Mouse (Mus musculus) intestine, embryonic 16.5 days (tissue): ENCODE data around the gene Ehd1. TPM values are rescaled to one million over a fixed set of nuclear protein-coding genes. Genes with fewer than 3 reads are reported as not detected.

Experiments
- ATAC-seq: fragments of 200-750 bp; cut with Nextera tagmentation; 2 replicates; pipeline ENCODE4 v1.8.0; 2017; ENCODE audit warnings: moderate TSS enrichment, moderate library complexity
- H3K27ac ChIP-seq: fragments of 300-500 bp; sonication (generic); 2 replicates; pipeline ENCODE4 v1.5.1; 2014; ENCODE audit warnings: mild to moderate bottlenecking, low read length
- H3K27me3 ChIP-seq: fragments of 300-500 bp; sonication (generic); replicated peaks from 2 replicates; pipeline ENCODE4 v1.6.1; 2014; ENCODE audit warnings: low read length, control low read depth, mixed read lengths; ENCODE audit not compliant: control insufficient read depth, insufficient read depth
- H3K36me3 ChIP-seq: fragments of 300-500 bp; sonication (generic); 2 replicates; pipeline ENCODE4 v1.6.1; 2014; ENCODE audit warnings: low read length, control low read depth; ENCODE audit not compliant: control insufficient read depth, insufficient read depth
- H3K4me1 ChIP-seq: fragments of 300-500 bp; sonication (generic); 2 replicates; pipeline ENCODE4 v1.6.1; 2014; ENCODE audit warnings: low read length, control low read depth, mixed read lengths; ENCODE audit not compliant: control insufficient read depth, insufficient read depth
- H3K4me2 ChIP-seq: fragments of 300-500 bp; sonication (generic); 2 replicates; pipeline ENCODE4 v1.6.1; 2014; ENCODE audit warnings: low read depth, low read length, control low read depth
- H3K4me3 ChIP-seq: fragments of 300-500 bp; sonication (generic); 2 replicates; pipeline ENCODE4 v1.5.1; 2014; ENCODE audit warnings: mild to moderate bottlenecking, low read length
- H3K9ac ChIP-seq: fragments of 300-500 bp; sonication (generic); 2 replicates; pipeline ENCODE4 v1.6.1; 2014; ENCODE audit warnings: low read depth, low read length
- H3K9me3 ChIP-seq: fragments of 300-500 bp; sonication (generic); 2 replicates; pipeline ENCODE4 v1.6.1; 2016; ENCODE audit warnings: low read length, control low read depth; ENCODE audit not compliant: control insufficient read depth
- WGBS: fragments of 180-500 bp; shearing (Covaris S2); extraction: QIAGEN DNeasy Blood & Tissue Kit; methylation state at CpG from one replicate; pipeline ENCODE4 v1.1.7; 2014; 5-methylcytosine and 5-hydroxymethylcytosine counted together
- polyA plus RNA-seq: library from polyadenylated mRNA; unstranded; fragments of >200 nt; fragmentation: Nextera tagmentation; extraction: Ambion mirVana; gene quantifications from 2 replicates; pipeline ENCODE4 v1.2.1, GENCODE M21; 2015

Ehd1 gene
- polyA plus RNA-seq, 1 experiment from 2014 or later: 135 TPM

- peak within 1 kb of the TSS; percentile 73 for H3K4me3 ChIP-seq
- peak; percentile 88 for ATAC-seq
- WGBS: 4% methylated on average over 66 of the region's 72 CpGs
- H3K9me3 ChIP-seq: no peaks in the 10 kb centered on the region
- peaks cover 19% of the 10 kb centered on the region for H3K36me3 ChIP-seq
- H3K9ac ChIP-seq: peak within 1 kb of the TSS; percentile 80
- H3K27ac ChIP-seq: peak within 1 kb of the TSS; percentile 54
- peak within 1 kb of the TSS; percentile 97 for H3K4me2 ChIP-seq
- no peaks in the 10 kb centered on the region for H3K27me3 ChIP-seq
- H3K4me1 ChIP-seq: peaks cover 27% of the 10 kb centered on the region
Observed at GRCm38 (mm10) chr19:6340524-6341452, 64.3 kb downstream of the Ehd1 start, which contains the start of gene Map4k2. Map4k2 (plus strand) TSS chr19:6341135.

- no peaks in the 10 kb centered on the region for H3K27me3 ChIP-seq
- ATAC-seq: no peak; the same call in 1 of the 2 replicates
- peaks cover 19% of the 10 kb centered on the region for H3K4me1 ChIP-seq
- peak overlapping the region; percentile 97 for H3K4me2 ChIP-seq
- H3K9ac ChIP-seq: peak overlapping the region; percentile 80
- H3K27ac ChIP-seq: peak overlapping the region; percentile 54; the same call in 1 of the 2 replicates
- H3K4me3 ChIP-seq: peak overlapping the region; percentile 73
- WGBS: 11% methylated on average over 23 of the region's 23 CpGs
- peaks cover 19% of the 10 kb centered on the region for H3K36me3 ChIP-seq
- H3K9me3 ChIP-seq: no peaks in the 10 kb centered on the region
Observed at GRCm38 (mm10) chr19:6341453-6342077, 65.0 kb downstream of the Ehd1 start.

- 76% methylated on average over 5 of the region's 5 CpGs for WGBS
- ATAC-seq: no peak
- H3K9me3 ChIP-seq: no peaks in the 10 kb centered on the region
- peaks cover 19% of the 10 kb centered on the region for H3K36me3 ChIP-seq
- H3K4me3 ChIP-seq: peak overlapping the region; percentile 73; the same call in 1 of the 2 replicates
- 0 out of 2 replicates have a peak overlapping the region, but pooled peaks have one; percentile 80 for H3K9ac ChIP-seq
- H3K27me3 ChIP-seq: no peaks in the 10 kb centered on the region
- peaks cover 13% of the 10 kb centered on the region for H3K4me1 ChIP-seq
- H3K4me2 ChIP-seq: peak overlapping the region; percentile 97; the same call in 1 of the 2 replicates
- no peak overlapping the region for H3K27ac ChIP-seq
Observed at GRCm38 (mm10) chr19:6342276-6342933, 65.9 kb downstream of the Ehd1 start.

GRCm38 (mm10) chr19:6343066-6343925, 66.8 kb downstream of the Ehd1 start:
- no peaks in the 10 kb centered on the region for H3K27me3 ChIP-seq
- no peak overlapping the region for H3K4me2 ChIP-seq
- H3K9ac ChIP-seq: no peak overlapping the region
- H3K27ac ChIP-seq: no peak overlapping the region
- no peak for ATAC-seq
- H3K36me3 ChIP-seq: peaks cover 12% of the 10 kb centered on the region
- H3K4me3 ChIP-seq: no peak overlapping the region
- no peaks in the 10 kb centered on the region for H3K9me3 ChIP-seq
- H3K4me1 ChIP-seq: peaks cover 13% of the 10 kb centered on the region
- 85% methylated on average over 19 of the region's 19 CpGs for WGBS

- Histone ChIP-seq H3K27me3 (no peaks in the 10 kb centered on the region), H3K4me1 (peaks cover 13% of the 10 kb centered on the region), H3K27ac (no peak overlapping the region), H3K4me2 (no peak overlapping the region), H3K36me3 (peaks cover 11% of the 10 kb centered on the region), H3K4me3 (no peak overlapping the region), H3K9me3 (no peaks in the 10 kb centered on the region), H3K9ac (no peak overlapping the region)
- WGBS: 89% methylated on average over 5 of the region's 5 CpGs
- ATAC-seq: no peak
Observed at GRCm38 (mm10) chr19:6343996-6344395, 67.5 kb downstream of the Ehd1 start.

- ATAC-seq: no peak
- WGBS: 90% methylated on average over 5 of the region's 5 CpGs
- Histone ChIP-seq H3K4me1 (peaks cover 6% of the 10 kb centered on the region), H3K4me2 (no peak overlapping the region), H3K36me3 (no peaks in the 10 kb centered on the region), H3K9me3 (no peaks in the 10 kb centered on the region), H3K9ac (no peak overlapping the region), H3K27ac (no peak overlapping the region), H3K27me3 (no peaks in the 10 kb centered on the region), H3K4me3 (no peak overlapping the region)
Observed at GRCm38 (mm10) chr19:6346023-6346422, 69.5 kb downstream of the Ehd1 start.

- H3K9ac ChIP-seq: no peak overlapping the region
- H3K27me3 ChIP-seq: no peaks in the 10 kb centered on the region
- H3K9me3 ChIP-seq: no peaks in the 10 kb centered on the region
- no peak overlapping the region for H3K4me3 ChIP-seq
- peaks cover 6% of the 10 kb centered on the region for H3K4me1 ChIP-seq
- H3K4me2 ChIP-seq: no peak overlapping the region
- no peak for ATAC-seq
- H3K27ac ChIP-seq: no peak overlapping the region
- WGBS: 87% methylated on average over 10 of the region's 10 CpGs
- no peaks in the 10 kb centered on the region for H3K36me3 ChIP-seq
Observed at GRCm38 (mm10) chr19:6346661-6347060, 70.1 kb downstream of the Ehd1 start.

- ATAC-seq: no peak
- no peak overlapping the region for H3K9ac ChIP-seq
- H3K4me2 ChIP-seq: no peak overlapping the region
- no peaks in the 10 kb centered on the region for H3K9me3 ChIP-seq
- H3K36me3 ChIP-seq: no peaks in the 10 kb centered on the region
- no peaks in the 10 kb centered on the region; the same call in 1 of the 2 replicates for H3K4me1 ChIP-seq
- H3K4me3 ChIP-seq: no peak overlapping the region
- H3K27ac ChIP-seq: no peak overlapping the region
- H3K27me3 ChIP-seq: no peaks in the 10 kb centered on the region
- WGBS: 97% methylated on average over 4 of the region's 4 CpGs
Observed at GRCm38 (mm10) chr19:6347615-6348014, 71.1 kb downstream of the Ehd1 start.
